Mouse (Mus musculus) embryo, embryonic 9.5 days (tissue): ENCODE data around the gene Slc35e4.
"Not testable (repeated sequence)": the region's sequence is repeated elsewhere in the genome, so short reads cannot be mapped to it uniquely, and the experiment has no call there.

Source experiments
- DNase-seq: peaks from one replicate; pipeline ENCODE4 v3.0.0-alpha.2; 2017; ENCODE audit errors: extremely low spot score

The Slc35e4 gene

DNA sequence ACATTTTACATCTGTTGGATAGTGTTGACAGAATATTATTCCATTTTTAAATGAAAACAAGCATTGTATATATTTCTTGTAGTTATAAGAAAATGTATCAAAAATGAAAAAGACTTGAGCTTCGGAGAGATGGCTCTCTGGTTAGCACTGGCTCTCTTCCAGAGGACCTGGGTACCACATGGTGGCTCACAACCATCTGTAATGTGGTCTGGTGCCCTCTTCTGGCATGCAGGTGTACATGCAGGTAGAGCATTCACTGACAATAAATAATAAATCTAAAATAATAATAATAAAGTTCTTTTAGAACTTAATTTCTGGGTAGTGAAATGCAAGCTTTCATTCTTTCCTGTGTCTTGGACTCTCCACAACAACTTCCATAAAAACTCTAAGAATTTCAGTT is 4.3 kb upstream of the Slc35e4 start:
- no peak for DNase-seq

DNA sequence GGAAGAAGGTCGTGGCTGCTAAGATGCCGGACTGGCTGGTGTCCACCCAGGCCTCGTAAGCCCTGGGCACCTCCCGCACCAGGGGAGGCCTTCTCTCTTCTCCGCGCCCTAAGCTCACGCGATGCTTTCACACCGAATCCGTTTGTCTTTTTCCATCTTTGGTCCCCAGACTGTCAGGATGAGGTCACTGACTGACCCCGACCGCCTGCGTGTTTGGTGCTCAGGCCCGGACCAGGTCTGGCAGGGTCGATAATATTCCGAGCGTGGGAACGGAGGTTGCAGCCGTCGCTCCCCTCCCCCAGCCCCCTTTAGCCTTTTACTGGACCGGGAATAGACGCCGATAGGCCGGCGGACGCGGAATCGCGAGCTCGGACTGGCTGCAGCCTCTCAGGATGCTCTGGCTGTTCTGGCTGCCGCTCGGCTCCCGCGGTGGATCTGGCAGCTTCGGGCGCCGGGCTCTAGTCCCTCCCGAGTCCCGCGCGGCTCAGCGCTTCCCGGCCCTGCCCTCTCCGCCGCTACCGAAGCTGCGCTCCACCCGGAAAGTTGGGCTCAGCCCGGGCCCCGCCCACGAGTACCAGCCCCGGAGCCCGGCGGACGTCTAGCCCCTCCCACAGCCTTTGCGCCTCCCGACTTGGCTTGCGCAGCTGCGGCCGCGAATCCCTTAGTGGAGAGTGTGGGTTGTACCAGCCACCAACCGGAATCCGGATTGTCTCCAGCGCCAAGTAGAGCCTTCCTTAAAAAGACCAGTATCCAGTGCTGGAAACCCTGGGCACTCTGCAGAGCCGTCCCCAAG is 952 bp downstream of the Slc35e4 start:
- peak; percentile 88 for DNase-seq

DNA sequence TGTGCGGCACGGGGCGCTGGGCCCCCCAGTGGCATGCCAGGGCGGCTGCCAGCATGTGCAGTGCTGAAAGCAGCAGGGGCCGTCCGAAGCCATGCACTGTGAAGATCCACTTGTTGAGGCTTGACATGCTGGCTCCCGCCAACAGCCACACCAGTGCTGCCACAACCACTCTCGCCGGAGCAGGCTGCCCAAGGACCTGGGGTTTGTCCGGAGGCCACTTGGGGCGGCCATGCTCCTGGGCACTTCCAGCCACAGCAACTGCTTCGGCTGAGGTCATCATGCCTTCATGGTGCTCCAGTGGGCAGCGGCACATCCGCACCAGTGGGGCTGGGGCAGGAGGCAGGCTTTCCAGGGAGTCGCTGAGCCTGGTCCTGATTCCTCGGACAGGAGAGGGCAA is 1.6 kb downstream of the Slc35e4 start:
- DNase-seq = peak; percentile 35

GRCm38 (mm10) chr11:3912100-3912874 is 2.2 kb downstream of the Slc35e4 start:
- DNase-seq = peak; percentile 13

- not testable (repeated sequence) for DNase-seq
Measured at GRCm38 (mm10) chr11:3911440-3911839, 3.0 kb downstream of the Slc35e4 start.

GRCm38 (mm10) chr11:3910513-3911310 is 3.8 kb downstream of the Slc35e4 start:
- no peak for DNase-seq

GRCm38 (mm10) chr11:3909236-3909635 is 5.2 kb downstream of the Slc35e4 start:
- no peak for DNase-seq

DNA sequence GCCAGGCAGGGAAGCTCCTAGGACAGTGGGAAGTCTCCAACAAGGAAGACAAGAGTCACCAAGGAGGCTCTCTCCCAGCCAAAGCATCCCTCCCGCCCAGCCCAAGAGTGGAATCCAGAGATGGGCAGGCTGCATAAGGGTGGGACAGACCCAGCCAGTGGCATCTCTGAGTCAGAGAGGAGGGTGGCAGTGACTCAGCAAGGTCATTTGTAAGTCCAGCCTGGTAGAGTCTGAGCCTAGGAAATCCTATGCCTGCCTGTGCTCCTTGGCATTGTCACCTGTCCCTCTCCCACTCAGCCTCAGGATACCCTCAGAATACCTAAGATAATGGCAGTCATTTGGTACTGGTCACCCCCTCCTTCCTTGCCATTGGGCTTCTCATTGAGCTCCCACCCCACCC is 9.0 kb downstream of the Slc35e4 start:
- no peak for DNase-seq

DNA sequence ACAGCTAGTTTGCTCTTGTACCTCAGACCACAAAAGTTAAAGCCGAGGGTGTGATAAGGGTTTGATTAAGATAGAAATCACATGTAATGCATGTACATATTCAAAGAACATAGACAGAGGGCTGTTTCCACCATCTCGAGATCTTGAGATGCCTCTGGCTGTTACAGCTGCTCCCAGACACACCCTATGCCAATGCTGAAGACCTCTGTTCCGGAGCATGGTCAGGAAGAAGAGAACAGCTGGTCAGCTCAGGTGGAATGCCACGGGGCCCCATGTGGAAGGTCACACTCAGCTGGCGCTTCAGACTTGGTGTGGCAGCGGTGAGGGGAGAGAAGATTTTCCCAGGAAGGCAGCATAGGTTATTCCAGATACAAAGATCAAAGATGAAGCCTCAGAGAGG is 9.8 kb downstream of the Slc35e4 start:
- DNase-seq = no peak

GRCm38 (mm10) chr11:3903046-3903445 is 11.4 kb downstream of the Slc35e4 start:
- no peak for DNase-seq

- no peak for DNase-seq
Measured at GRCm38 (mm10) chr11:3902516-3902915, 11.9 kb downstream of the Slc35e4 start.

GRCm38 (mm10) chr11:3900296-3900695 is 14.2 kb downstream of the Slc35e4 start:
- DNase-seq = no peak

- DNase-seq = no peak
Measured at GRCm38 (mm10) chr11:3895933-3896332, 18.5 kb downstream of the Slc35e4 start.

DNA sequence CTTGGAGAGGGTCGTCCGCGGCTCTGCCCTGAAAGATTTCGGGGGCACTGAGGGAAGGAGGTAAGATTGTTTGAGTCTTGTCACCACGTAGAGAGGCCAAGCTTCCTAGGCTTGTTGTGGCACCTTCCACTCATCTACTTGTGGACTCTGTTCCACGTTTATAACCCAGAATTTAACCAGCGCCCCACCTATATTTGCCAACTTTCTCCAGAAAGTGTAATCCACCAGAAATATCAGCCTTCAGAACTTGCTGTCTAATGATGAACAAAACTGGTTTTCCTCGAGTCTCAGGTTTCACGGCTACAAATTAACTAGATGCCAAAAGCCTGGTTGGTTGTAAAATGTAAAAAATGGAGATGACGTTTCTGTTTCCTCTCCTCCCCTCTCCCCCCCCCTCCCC is 19.0 kb downstream of the Slc35e4 start:
- no peak for DNase-seq

- DNase-seq = peak; percentile 98
Measured at GRCm38 (mm10) chr11:3894406-3895281, 19.8 kb downstream of the Slc35e4 start, which contains the start of the genes 4921536K21Rik and Dusp18. TSS of gene 4921536K21Rik (minus strand) at chr11:3895098. TSS of gene Dusp18 (plus strand) at chr11:3895240.

- DNase-seq = no peak
Measured at GRCm38 (mm10) chr11:3893970-3894369, 20.5 kb downstream of the Slc35e4 start.

GRCm38 (mm10) chr11:3887331-3887730 is 27.1 kb downstream of the Slc35e4 start:
- no peak for DNase-seq

GRCm38 (mm10) chr11:3883711-3884110 is 30.8 kb downstream of the Slc35e4 start:
- DNase-seq = no peak

DNA sequence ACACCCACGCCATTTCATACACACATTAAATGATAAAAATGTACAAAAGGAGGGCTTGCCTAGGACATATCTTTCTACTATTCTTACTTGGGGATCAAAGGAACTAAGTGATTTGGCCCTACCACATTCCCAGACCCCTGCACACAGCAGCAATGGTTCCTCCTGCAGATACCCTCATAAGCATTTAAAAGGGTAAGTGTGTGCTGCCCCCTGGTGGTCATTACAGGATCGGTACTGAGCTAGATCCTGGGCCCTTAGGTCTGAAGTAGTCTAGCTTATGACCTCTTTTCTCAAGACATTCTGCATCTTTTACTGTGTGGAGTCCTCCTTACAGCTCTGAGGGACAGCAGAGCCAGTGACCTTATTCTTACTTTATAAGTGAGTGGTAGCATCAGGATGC is 34.6 kb downstream of the Slc35e4 start:
- peak; percentile 60 for DNase-seq

DNA sequence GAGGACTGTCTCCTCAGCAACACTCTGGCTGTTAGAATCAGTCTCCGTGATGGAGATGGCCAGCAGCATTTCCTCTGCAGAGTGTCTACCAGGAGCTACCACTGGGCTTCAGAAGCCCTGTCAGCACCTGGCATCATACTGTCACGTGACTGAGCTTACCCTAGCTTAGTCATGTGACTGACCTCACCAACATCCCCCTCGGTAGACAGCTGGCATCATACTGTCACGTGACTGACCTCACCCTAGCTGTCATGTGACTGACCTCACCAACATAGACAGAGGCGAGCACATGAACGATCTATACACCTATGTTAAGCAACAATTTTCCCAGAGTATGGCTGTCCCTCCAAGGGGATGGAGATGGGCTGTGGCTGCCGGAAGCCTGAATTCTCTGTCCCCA is 35.8 kb downstream of the Slc35e4 start:
- no peak for DNase-seq

DNA sequence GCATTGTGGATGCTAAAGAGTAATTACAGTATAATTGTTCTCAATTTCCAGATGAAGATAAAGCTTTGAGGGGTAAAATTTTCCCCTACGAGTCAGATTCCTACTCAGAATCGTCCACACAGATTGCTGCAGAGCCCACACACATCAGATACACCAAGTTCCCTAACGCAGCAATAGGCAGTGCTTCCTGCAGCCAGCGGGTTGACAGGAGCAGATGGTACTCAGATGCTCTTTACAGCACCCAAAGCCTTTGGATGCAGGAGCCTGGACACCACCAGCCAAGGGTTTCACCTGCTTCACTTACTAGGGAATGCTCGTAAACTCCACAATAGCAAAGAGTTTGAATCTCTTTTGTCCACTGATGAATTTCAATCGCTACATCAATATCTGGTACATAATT is 38.0 kb downstream of the Slc35e4 start:
- DNase-seq = no peak
